Mouse (Mus musculus) stomach, embryonic 15.5 days (tissue): ENCODE data around the gene Kif26b. TPM values are rescaled to one million over a fixed set of nuclear protein-coding genes. Genes with fewer than 3 reads are reported as not detected.

Source experiments
- ATAC-seq: fragments of 200-750 bp; cut with Nextera tagmentation; 2 replicates; pipeline ENCODE4 v1.8.0; 2017; ENCODE audit warnings: low read depth, moderate number of reproducible peaks, moderate TSS enrichment; ENCODE audit not compliant: insufficient read depth, low FRiP score
- H3K27ac ChIP-seq: fragments of 300-500 bp; sonication (generic); 2 replicates; pipeline ENCODE4 v1.5.1; 2015; ENCODE audit warnings: mild to moderate bottlenecking, inconsistent platforms
- H3K27me3 ChIP-seq: fragments of 300-500 bp; sonication (generic); replicated peaks from 2 replicates; pipeline ENCODE4 v1.6.1; 2015; ENCODE audit warnings: inconsistent platforms
- H3K36me3 ChIP-seq: fragments of 300-500 bp; sonication (generic); 2 replicates; pipeline ENCODE4 v1.6.1; 2015; ENCODE audit warnings: inconsistent platforms
- H3K4me1 ChIP-seq: fragments of 300-500 bp; sonication (generic); 2 replicates; pipeline ENCODE4 v1.6.1; 2015; ENCODE audit warnings: inconsistent platforms
- H3K4me2 ChIP-seq: fragments of 300-500 bp; sonication (generic); 2 replicates; pipeline ENCODE4 v1.6.1; 2015; ENCODE audit warnings: mild to moderate bottlenecking, inconsistent platforms
- H3K4me3 ChIP-seq: fragments of 300-500 bp; sonication (generic); replicated peaks from 2 replicates; pipeline ENCODE4 v1.5.1; 2015; ENCODE audit warnings: inconsistent platforms
- H3K9ac ChIP-seq: fragments of 300-500 bp; sonication (generic); 2 replicates; pipeline ENCODE4 v1.6.1; 2015; ENCODE audit warnings: inconsistent platforms
- H3K9me3 ChIP-seq: fragments of 300-500 bp; sonication (generic); 2 replicates; pipeline ENCODE4 v1.6.1; 2016; ENCODE audit warnings: inconsistent platforms
- WGBS: fragments of 180-500 bp; shearing (Covaris S2); methylation state at CpG from one replicate; pipeline ENCODE4 v1.1.7; 2015; 5-methylcytosine and 5-hydroxymethylcytosine counted together
- polyA plus RNA-seq: library from polyadenylated mRNA; unstranded; fragments of >200 nt; fragmentation: Nextera tagmentation; extraction: Ambion mirVana; gene quantifications from 2 replicates; pipeline ENCODE4 v1.2.1, GENCODE M21; 2015

Kif26b gene
- polyA plus RNA-seq, 1 experiment from 2014 or later, result 3.4 TPM

DNA sequence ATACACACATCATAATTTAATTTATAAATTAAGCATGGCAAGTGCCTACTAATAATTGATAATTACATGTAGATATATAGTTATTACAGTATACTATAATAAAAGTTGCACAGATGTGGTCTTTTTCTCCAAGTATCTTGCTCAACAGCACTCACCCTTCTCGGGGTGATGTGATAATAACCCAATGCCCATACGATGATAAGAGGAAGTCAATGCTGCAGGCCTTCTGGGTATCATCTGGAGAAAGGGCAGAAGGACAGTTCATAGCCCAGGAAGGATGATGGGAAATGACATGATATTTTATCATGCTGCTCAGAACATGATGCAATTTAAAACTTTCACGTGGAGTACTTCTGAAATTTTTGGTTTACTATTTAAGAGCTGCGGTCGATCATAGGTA lies 214.9 kb downstream of the Kif26b start:
- Histone ChIP-seq H3K36me3 (no peaks in the 10 kb centered on the region), H3K4me1 (no peaks in the 10 kb centered on the region), H3K27ac (no peak overlapping the region), H3K4me2 (no peak overlapping the region), H3K4me3 (no peak overlapping the region), H3K9me3 (no peaks in the 10 kb centered on the region), H3K9ac (no peak overlapping the region), H3K27me3 (no peaks in the 10 kb centered on the region)
- ATAC-seq, result no peak
- WGBS, result 85% methylated on average over 5 of the region's 5 CpGs

- ATAC-seq, result no peak
These were observed 215.6 kb downstream of the Kif26b start for GRCm38 (mm10) chr1:178744526-178744925.

DNA sequence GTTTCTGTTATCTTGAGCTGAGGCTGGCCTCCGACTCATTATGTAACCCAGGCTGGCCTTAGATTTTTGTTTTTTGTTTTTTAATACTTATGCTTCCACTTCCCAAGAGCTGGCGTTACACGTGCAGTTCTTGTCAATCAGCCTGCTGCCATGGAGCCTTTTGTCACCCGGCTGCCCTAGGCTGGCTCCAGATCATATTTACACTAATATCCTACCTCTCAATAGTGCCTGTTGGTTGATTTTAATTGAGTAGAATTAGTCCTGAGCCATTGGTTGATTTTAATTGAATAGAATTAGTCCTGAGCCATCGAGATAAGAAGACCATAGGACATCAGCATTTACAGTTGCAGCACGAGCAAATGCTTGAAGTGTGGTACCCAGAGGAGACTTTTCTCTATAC lies 216.0 kb downstream of the Kif26b start:
- Histone ChIP-seq H3K36me3 (no peaks in the 10 kb centered on the region), H3K9me3 (no peaks in the 10 kb centered on the region), H3K4me3 (no peak overlapping the region), H3K27me3 (no peaks in the 10 kb centered on the region), H3K4me1 (no peaks in the 10 kb centered on the region), H3K9ac (no peak overlapping the region), H3K4me2 (no peak overlapping the region), H3K27ac (no peak overlapping the region)
- 76% methylated on average over 6 of the region's 6 CpGs for WGBS
- ATAC-seq, result no peak

More at GRCm38 (mm10) chr1:178744526-178744925, 215.6 kb downstream of the Kif26b start:
- H3K27me3 ChIP-seq, result no peaks in the 10 kb centered on the region
- H3K36me3 ChIP-seq, result no peaks in the 10 kb centered on the region
- H3K9ac ChIP-seq, result no peak overlapping the region
- H3K9me3 ChIP-seq, result no peaks in the 10 kb centered on the region
- H3K4me1 ChIP-seq, result no peaks in the 10 kb centered on the region
- no peak overlapping the region for H3K4me2 ChIP-seq
- WGBS, result 69% methylated on average over 7 of the region's 7 CpGs
- no peak overlapping the region for H3K4me3 ChIP-seq
- H3K27ac ChIP-seq, result no peak overlapping the region

GRCm38 (mm10) chr1:178745471-178745870 lies 216.5 kb downstream of the Kif26b start:
- Histone ChIP-seq H3K27me3 (no peaks in the 10 kb centered on the region), H3K36me3 (no peaks in the 10 kb centered on the region), H3K9me3 (no peaks in the 10 kb centered on the region), H3K4me2 (no peak overlapping the region), H3K9ac (no peak overlapping the region), H3K27ac (no peak overlapping the region), H3K4me3 (no peak overlapping the region), H3K4me1 (no peaks in the 10 kb centered on the region)
- WGBS, result 75% methylated on average over 6 of the region's 6 CpGs
- ATAC-seq, result no peak

DNA sequence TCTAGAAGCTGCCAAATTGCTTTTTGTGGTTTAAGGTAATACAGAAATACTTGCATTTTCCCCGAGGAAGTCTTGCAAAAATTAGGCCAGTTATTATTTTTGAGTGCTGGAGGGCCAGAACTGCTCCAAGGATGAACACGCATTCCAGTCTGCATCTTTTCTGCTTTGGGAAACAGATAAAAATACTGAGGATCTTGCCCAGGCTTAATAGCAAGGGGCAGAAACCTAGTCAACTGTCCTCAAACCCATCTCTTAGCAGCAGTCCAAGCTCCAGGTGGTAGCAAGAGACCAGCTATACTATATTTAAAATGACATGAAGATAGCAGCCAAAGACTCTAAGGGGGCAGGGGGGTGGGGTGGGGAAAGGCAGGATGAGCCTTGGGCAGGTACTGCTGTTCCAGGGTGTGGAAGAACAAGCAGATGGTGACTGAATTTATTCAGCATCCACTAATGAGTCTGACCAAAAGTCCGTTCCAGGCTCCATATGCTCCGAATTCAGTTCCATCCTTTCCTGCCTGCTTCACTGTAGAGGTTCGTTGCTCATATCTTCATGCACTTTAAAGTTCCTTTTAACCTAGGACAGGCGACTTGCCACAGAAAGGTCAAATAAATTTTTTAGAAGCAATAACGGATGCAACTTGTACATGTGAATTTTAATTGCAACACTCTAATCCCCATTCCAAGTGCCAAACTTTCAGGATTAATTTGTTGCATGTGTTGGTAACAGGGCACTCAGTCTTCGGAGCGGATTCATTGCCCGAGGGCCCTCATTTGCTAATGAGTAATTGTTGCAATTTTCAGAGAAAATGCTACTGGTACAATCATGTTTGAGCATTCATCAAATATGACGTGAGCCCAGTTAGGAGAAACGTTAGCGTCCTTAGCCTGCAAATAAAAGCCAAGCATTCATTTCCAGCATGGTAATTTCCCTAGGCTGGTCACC lies 218.6 kb downstream of the Kif26b start:
- Histone ChIP-seq H3K27me3 (no peaks in the 10 kb centered on the region), H3K9me3 (no peaks in the 10 kb centered on the region), H3K9ac (no peak overlapping the region), H3K4me1 (no peaks in the 10 kb centered on the region), H3K36me3 (no peaks in the 10 kb centered on the region), H3K4me3 (no peak overlapping the region), H3K4me2 (no peak overlapping the region), H3K27ac (no peak overlapping the region)
- no peak for ATAC-seq
- 78% methylated on average over 13 of the region's 13 CpGs for WGBS

DNA sequence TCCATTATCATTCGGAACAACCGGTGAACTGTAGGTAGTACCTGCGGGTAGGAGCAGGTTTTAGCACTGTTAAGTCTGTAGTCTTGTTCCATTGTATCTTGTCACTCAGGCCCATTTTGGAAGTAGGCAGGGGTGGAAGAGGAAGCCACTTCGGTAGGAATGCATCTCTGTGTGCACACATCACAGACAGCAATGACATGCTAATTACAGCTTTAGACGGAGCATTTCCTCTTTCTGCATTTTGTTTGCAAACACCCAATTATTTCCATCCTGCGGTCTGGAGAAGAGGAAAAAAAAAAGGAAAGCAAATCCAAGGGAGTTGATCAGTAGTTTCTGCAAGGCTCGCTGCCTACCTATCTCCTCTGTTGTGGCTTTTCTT lies 219.3 kb downstream of the Kif26b start:
- Histone ChIP-seq H3K4me2 (no peak overlapping the region), H3K27me3 (no peaks in the 10 kb centered on the region), H3K4me3 (no peak overlapping the region), H3K36me3 (no peaks in the 10 kb centered on the region), H3K4me1 (no peaks in the 10 kb centered on the region), H3K9ac (no peak overlapping the region), H3K27ac (no peak overlapping the region), H3K9me3 (no peaks in the 10 kb centered on the region)
- WGBS, result 81% methylated on average over 7 of the region's 7 CpGs
- no peak for ATAC-seq

DNA sequence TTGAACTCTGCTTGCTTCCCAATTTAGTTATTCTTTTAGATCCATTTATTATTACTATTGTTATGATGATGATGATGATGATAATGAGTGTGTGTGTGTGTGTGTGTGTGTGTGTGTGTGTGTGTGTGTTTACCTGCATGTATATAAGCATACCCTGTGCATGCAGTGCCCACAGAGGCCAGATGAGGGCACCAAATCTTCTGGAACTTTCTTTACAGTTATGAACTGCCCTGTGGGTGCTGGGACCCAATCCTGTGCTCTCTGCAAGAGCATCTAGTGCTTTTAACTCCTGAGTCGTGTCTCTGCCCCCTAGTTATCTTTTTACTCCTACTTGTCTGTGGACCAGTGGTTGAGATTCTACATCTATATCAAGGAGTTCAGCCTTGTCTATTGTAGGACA lies 219.7 kb downstream of the Kif26b start:
- no peak overlapping the region for H3K27ac ChIP-seq
- H3K9me3 ChIP-seq, result no peaks in the 10 kb centered on the region
- H3K36me3 ChIP-seq, result no peaks in the 10 kb centered on the region
- no peak overlapping the region for H3K4me2 ChIP-seq
- no peak overlapping the region for H3K4me3 ChIP-seq
- ATAC-seq, result no peak
- no peaks in the 10 kb centered on the region for H3K4me1 ChIP-seq
- no peak overlapping the region for H3K9ac ChIP-seq
- no peaks in the 10 kb centered on the region for H3K27me3 ChIP-seq
- 100% methylated on average over 1 of the region's 1 CpGs for WGBS

DNA sequence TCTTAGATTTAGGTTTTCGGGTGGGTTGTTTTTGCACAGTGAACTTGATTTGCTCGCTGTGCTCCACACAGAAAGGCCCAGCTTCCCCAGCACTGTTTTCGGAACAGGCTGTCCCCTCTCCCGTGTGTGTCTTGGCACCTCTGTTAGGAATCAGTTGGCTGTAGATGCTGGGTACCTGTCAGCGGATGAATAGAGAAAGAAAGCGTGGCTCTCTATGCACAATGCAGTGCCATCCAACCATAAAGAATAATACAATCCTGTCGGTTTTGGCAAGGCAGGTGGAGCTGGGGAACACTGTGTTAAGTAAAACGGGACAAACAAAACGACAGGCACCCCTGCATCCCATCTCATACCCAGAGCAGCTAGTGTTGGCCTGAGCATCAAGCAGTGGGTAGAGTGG lies 220.9 kb downstream of the Kif26b start:
- ATAC-seq, result no peak
- WGBS, result 87% methylated on average over 9 of the region's 9 CpGs
- Histone ChIP-seq H3K27ac (no peak overlapping the region), H3K27me3 (no peaks in the 10 kb centered on the region), H3K4me3 (no peak overlapping the region), H3K9ac (no peak overlapping the region), H3K4me2 (no peak overlapping the region), H3K36me3 (no peaks in the 10 kb centered on the region), H3K9me3 (no peaks in the 10 kb centered on the region), H3K4me1 (no peaks in the 10 kb centered on the region)

- WGBS, result 49% methylated on average over 3 of the region's 3 CpGs
- H3K27me3 ChIP-seq, result no peaks in the 10 kb centered on the region
- no peak for ATAC-seq
- H3K9me3 ChIP-seq, result no peaks in the 10 kb centered on the region
- no peak overlapping the region for H3K4me2 ChIP-seq
- no peak overlapping the region for H3K4me3 ChIP-seq
- no peak overlapping the region for H3K9ac ChIP-seq
- no peak overlapping the region for H3K27ac ChIP-seq
- H3K4me1 ChIP-seq, result no peaks in the 10 kb centered on the region
- no peaks in the 10 kb centered on the region for H3K36me3 ChIP-seq
These were observed 229.5 kb downstream of the Kif26b start for GRCm38 (mm10) chr1:178758441-178758840.

DNA sequence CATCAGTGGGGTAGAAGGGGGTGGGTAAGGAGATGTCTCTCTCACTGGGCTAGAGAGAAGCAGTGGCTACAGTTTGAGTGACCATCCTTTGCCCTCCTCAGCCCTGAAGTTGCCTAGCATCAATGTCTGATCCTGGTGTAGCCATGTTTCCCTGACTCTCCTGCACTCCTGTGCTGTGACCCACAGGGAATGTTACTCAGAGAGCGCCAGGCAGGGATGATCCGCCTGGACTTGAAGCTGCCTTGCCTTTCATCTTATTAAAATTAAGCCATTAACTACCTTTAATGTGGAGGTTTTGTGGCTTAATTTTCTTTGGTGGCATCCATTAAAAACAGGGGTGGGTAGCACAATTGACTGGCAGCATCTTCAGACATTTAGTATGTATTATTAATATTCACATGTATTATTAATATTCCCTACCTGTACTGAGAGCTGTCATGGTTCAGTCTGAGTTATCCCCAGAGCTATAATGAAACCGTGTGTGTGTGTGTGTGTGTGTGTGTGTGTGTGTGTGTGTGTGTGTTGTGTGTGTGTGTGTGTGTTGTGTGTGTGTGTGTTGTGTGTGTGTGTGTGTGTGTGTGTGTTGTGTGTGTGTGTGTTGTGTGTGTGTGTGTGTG lies 233.3 kb downstream of the Kif26b start:
- Histone ChIP-seq H3K9me3 (no peaks in the 10 kb centered on the region), H3K27me3 (no peaks in the 10 kb centered on the region), H3K4me3 (no peak overlapping the region), H3K36me3 (no peaks in the 10 kb centered on the region), H3K4me1 (no peaks in the 10 kb centered on the region), H3K9ac (no peak overlapping the region), H3K27ac (no peak overlapping the region), H3K4me2 (no peak overlapping the region)
- ATAC-seq, result no peak
- WGBS, result 82% methylated on average over 3 of the region's 3 CpGs

- ATAC-seq, result no peak
- no peaks in the 10 kb centered on the region for H3K9me3 ChIP-seq
- H3K4me1 ChIP-seq, result no peaks in the 10 kb centered on the region
- H3K27ac ChIP-seq, result no peak overlapping the region
- H3K36me3 ChIP-seq, result no peaks in the 10 kb centered on the region
- no peaks in the 10 kb centered on the region for H3K27me3 ChIP-seq
- no peak overlapping the region for H3K4me3 ChIP-seq
- 42% methylated on average over 4 of the region's 4 CpGs for WGBS
- no peak overlapping the region for H3K9ac ChIP-seq
- no peak overlapping the region for H3K4me2 ChIP-seq
These were observed 236.0 kb downstream of the Kif26b start for GRCm38 (mm10) chr1:178764914-178765313.

DNA sequence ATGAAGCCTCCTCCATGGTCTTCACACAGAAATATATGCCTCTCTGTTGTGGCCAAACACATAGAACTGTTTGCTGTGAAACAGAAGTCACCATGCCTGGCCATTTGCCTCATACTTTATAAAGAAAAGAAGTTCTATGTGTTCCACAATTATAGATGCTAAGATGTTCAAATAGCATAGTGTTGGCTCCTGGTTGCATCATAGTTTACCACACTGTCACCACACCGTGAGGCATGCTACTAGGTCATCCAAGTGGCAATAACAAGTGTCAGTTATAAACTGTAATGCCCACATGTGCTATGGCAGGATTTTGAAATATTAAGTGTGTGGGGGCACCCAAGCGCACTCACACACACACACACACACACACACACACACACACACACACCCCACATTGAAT lies 236.7 kb downstream of the Kif26b start:
- ATAC-seq, result no peak
- Histone ChIP-seq H3K36me3 (no peaks in the 10 kb centered on the region), H3K9ac (no peak overlapping the region), H3K4me3 (no peak overlapping the region), H3K4me2 (no peak overlapping the region), H3K27ac (no peak overlapping the region), H3K27me3 (no peaks in the 10 kb centered on the region), H3K4me1 (no peaks in the 10 kb centered on the region), H3K9me3 (no peaks in the 10 kb centered on the region)
- WGBS, result 74% methylated on average over 2 of the region's 2 CpGs
